Mouse (Mus musculus) adrenal gland, postnatal 4 days (tissue): Measurements from ENCODE around the gene Golga2. TPM values are rescaled to one million over a fixed set of nuclear protein-coding genes. Genes with fewer than 3 reads are reported as not detected.

Experiments
- DNase-seq, 2 experiments: peaks; one replicate each; pipeline ENCODE4 v3.0.0; 2021 to 2022; ENCODE audit warnings: low spot score in 2 of 2, mixed read lengths in 2 of 2
- total RNA-seq, 2 experiments: library from RNA; stranded (reverse); gene quantifications; 2 replicates each; pipeline ENCODE4 v1.2.3; 2021

Gene Golga2
- total RNA-seq, 2 experiments from 2014 or later: 78.6 to 80.4 TPM

- DNase-seq: no peak
These were observed 29.9 kb downstream of the Golga2 start for GRCm38 (mm10) chr2:32316887-32317656.

GRCm38 (mm10) chr2:32317791-32318417 lies 30.7 kb downstream of the Golga2 start:
- DNase-seq: no peak

GRCm38 (mm10) chr2:32318709-32319585 lies 31.8 kb downstream of the Golga2 start:
- no peak for DNase-seq

GRCm38 (mm10) chr2:32319586-32320580 lies 32.7 kb downstream of the Golga2 start:
- DNase-seq: no peak

GRCm38 (mm10) chr2:32320721-32321120 lies 33.5 kb downstream of the Golga2 start:
- no peak for DNase-seq

- DNase-seq: no peak
These were observed 34.6 kb downstream of the Golga2 start for GRCm38 (mm10) chr2:32321591-32322298.

GRCm38 (mm10) chr2:32322754-32323741 lies 35.9 kb downstream of the Golga2 start:
- DNase-seq: no peak

- DNase-seq: no peak
These were observed 37.1 kb downstream of the Golga2 start for GRCm38 (mm10) chr2:32324322-32324721.

GRCm38 (mm10) chr2:32325342-32325741 lies 38.2 kb downstream of the Golga2 start:
- no peak for DNase-seq

- DNase-seq: no peak
These were observed 40.0 kb downstream of the Golga2 start for GRCm38 (mm10) chr2:32327200-32327599.

- DNase-seq: no peak
These were observed 41.8 kb downstream of the Golga2 start for GRCm38 (mm10) chr2:32328911-32329460.

GRCm38 (mm10) chr2:32329531-32329930 lies 42.3 kb downstream of the Golga2 start:
- DNase-seq: no peak

- DNase-seq: no peak
These were observed 45.0 kb downstream of the Golga2 start for GRCm38 (mm10) chr2:32332159-32332558.

GRCm38 (mm10) chr2:32335888-32336287 lies 48.7 kb downstream of the Golga2 start:
- DNase-seq: no peak

GRCm38 (mm10) chr2:32339912-32340642 lies 52.9 kb downstream of the Golga2 start:
- no peak for DNase-seq

- no peak for DNase-seq
These were observed 53.9 kb downstream of the Golga2 start for GRCm38 (mm10) chr2:32340836-32341633.

GRCm38 (mm10) chr2:32341634-32341939 lies 54.4 kb downstream of the Golga2 start:
- no peak for DNase-seq
